Mouse (Mus musculus): ENCODE measurements around the gene Tap2.

DNA sequence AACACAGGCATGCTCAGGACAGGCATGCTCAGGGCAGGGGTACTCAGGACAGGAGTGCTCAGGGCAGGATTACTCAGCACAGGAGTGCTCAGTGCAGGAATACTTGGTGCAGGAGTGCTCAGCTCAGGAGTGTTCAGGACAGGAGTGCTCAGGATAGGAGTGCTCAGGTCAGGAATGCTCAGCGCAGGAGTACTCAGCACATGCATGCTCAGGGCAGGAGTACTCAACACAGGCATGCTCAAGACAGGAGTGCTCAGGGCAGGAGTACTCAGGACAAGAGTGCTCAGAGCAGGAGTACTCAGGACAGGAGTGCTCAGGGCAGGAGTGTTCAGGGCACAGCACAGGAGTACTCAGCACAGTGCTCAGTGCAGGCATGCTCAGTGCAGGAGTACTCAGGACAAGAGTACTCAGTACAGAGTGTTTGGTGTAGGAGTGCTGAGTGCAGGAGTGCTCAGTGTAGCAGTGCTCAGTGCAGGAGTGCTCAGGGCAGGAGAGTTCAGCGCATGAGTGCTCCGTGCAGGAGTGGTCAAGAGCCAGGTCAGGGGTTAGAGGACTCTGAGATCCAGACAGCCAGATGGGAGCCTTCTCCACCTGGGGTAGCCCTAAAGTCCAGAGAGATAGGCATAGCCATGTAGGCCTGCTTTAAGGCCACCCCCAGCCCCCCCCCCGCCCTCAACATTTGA is 426 bp upstream of the Tap2 start:
- TF ChIP-seq CTCF (conservative IDR thresholded peaks at IDR 0.05; ENCODE audit: low read length), result no peak
- TF ChIP-seq POU5F1 (IDR thresholded peaks at IDR 0.05; ENCODE audit: borderline replicate concordance, low read length), result no peak
- no peak for TF ChIP-seq NANOG (IDR thresholded peaks at IDR 0.05; ENCODE audit: borderline replicate concordance, low read length)

Data from E14TG2a.4 (cell line).